Mouse (Mus musculus): ENCODE results near the gene Wfikkn1. TPM values are rescaled to one million over a fixed set of nuclear protein-coding genes. Genes with fewer than 3 reads are reported as not detected.

Gene Wfikkn1
- polyA plus RNA-seq, 1 experiment from 2014 or later: 0.47 TPM

GRCm38 (mm10) chr17:25828223-25828594, 52.4 kb downstream of the Wfikkn1 start:
- no peak for DNase-seq (ENCODE audit: low spot score)
- Histone ChIP-seq H3K4me3 (ENCODE audit: low read depth, low read length) (peak overlapping the region; percentile 61), H3K4me1 (ENCODE audit: control insufficient read depth, insufficient read depth, low read length) (peaks cover 35% of the 10 kb centered on the region), H3K9ac (ENCODE audit: low read length) (peak overlapping the region; percentile 88), H3K4me2 (ENCODE audit: low read length) (peak overlapping the region; percentile 89), H3K36me3 (ENCODE audit: control insufficient read depth, insufficient read depth, low read length) (peaks cover 50% of the 10 kb centered on the region), H3K27me3 (replicated peaks; ENCODE audit: control insufficient read depth, insufficient read depth, low read length) (no peaks in the 10 kb centered on the region), H3K9me3 (replicated peaks; ENCODE audit: control insufficient read depth, low read length) (no peaks in the 10 kb centered on the region), H3K27ac (ENCODE audit: low read depth, low read length) (peak overlapping the region; percentile 92; the same call in 1 of the 2 replicates)
- no peak for ATAC-seq
- 83% methylated on average over 8 of the region's 8 CpGs for WGBS

Small RNAs within 50 kb of the gene (microRNA-seq; reads per million reads assigned to microRNA genes)
- 0.40 reads per million for gene Mir3082

Other genes starting within 250 kb of the Wfikkn1 start
- 2.7 and 7.8 TPM in 2 replicates for gene Gng13, start 163.7 kb downstream of the Wfikkn1 start, polyA plus RNA-seq (2014; fragmentation: Nextera tagmentation; extraction: Ambion mirVana)
- gene Chtf18, start 153.4 kb downstream of the Wfikkn1 start, polyA plus RNA-seq (2014; fragmentation: Nextera tagmentation; extraction: Ambion mirVana): 7.1 and 8.6 TPM in 2 replicates
- 26.6 and 28.9 TPM in 2 replicates for gene Rpusd1, start 153.2 kb downstream of the Wfikkn1 start, polyA plus RNA-seq (2014; fragmentation: Nextera tagmentation; extraction: Ambion mirVana)
- not detected in 2 replicates for gene Mslnl, start 144.8 kb downstream of the Wfikkn1 start, polyA plus RNA-seq (2014; fragmentation: Nextera tagmentation; extraction: Ambion mirVana)
- gene Msln, start 126.5 kb downstream of the Wfikkn1 start, polyA plus RNA-seq (2014; fragmentation: Nextera tagmentation; extraction: Ambion mirVana): 0.14 and 0.48 TPM in 2 replicates
- 30.2 and 32.0 TPM in 2 replicates for gene Narfl, start 107.1 kb downstream of the Wfikkn1 start, polyA plus RNA-seq (2014; fragmentation: Nextera tagmentation; extraction: Ambion mirVana)
- 106 and 130 TPM in 2 replicates for gene Haghl, start 95.2 kb downstream of the Wfikkn1 start, polyA plus RNA-seq (2014; fragmentation: Nextera tagmentation; extraction: Ambion mirVana)
- 0.14 TPM in 1 of 2 replicates, not detected in the other for gene Ccdc78, start 94.3 kb downstream of the Wfikkn1 start, polyA plus RNA-seq (2014; fragmentation: Nextera tagmentation; extraction: Ambion mirVana)
- gene Fam173a, start 88.0 kb downstream of the Wfikkn1 start, polyA plus RNA-seq (2014; fragmentation: Nextera tagmentation; extraction: Ambion mirVana): 72.6 and 82.3 TPM in 2 replicates
- gene AC134908.4, start 85.2 kb downstream of the Wfikkn1 start, polyA plus RNA-seq (2014; fragmentation: Nextera tagmentation; extraction: Ambion mirVana): 0.57 and 0.88 TPM in 2 replicates
- gene Metrn, start 83.7 kb downstream of the Wfikkn1 start, polyA plus RNA-seq (2014; fragmentation: Nextera tagmentation; extraction: Ambion mirVana): 8.4 and 9.8 TPM in 2 replicates
- gene Fbxl16, start 71.8 kb downstream of the Wfikkn1 start, polyA plus RNA-seq (2014; fragmentation: Nextera tagmentation; extraction: Ambion mirVana): 14.0 and 17.6 TPM in 2 replicates
- 33.3 and 37.4 TPM in 2 replicates for gene Wdr24, start 57.2 kb downstream of the Wfikkn1 start, polyA plus RNA-seq (2014; fragmentation: Nextera tagmentation; extraction: Ambion mirVana)
- 56.6 and 56.9 TPM in 2 replicates for gene Jmjd8, start 52.0 kb downstream of the Wfikkn1 start, polyA plus RNA-seq (2014; fragmentation: Nextera tagmentation; extraction: Ambion mirVana)
- gene Stub1, start 47.5 kb downstream of the Wfikkn1 start, polyA plus RNA-seq (2014; fragmentation: Nextera tagmentation; extraction: Ambion mirVana): 315 and 322 TPM in 2 replicates
- gene Rhbdl1, start 43.6 kb downstream of the Wfikkn1 start, polyA plus RNA-seq (2014; fragmentation: Nextera tagmentation; extraction: Ambion mirVana): 33.6 and 35.4 TPM in 2 replicates
- 5.1 and 6.2 TPM in 2 replicates for gene Gm20683, start 39.1 kb downstream of the Wfikkn1 start, polyA plus RNA-seq (2014; fragmentation: Nextera tagmentation; extraction: Ambion mirVana)
- 9.6 and 11.3 TPM in 2 replicates for gene Rhot2, start 36.0 kb downstream of the Wfikkn1 start, polyA plus RNA-seq (2014; fragmentation: Nextera tagmentation; extraction: Ambion mirVana)
- 11.6 and 12.2 TPM in 2 replicates for gene Wdr90, start 19.4 kb downstream of the Wfikkn1 start, polyA plus RNA-seq (2014; fragmentation: Nextera tagmentation; extraction: Ambion mirVana)
- 15.9 and 17.0 TPM in 2 replicates for gene Mcrip2, start 12.1 kb downstream of the Wfikkn1 start, polyA plus RNA-seq (2014; fragmentation: Nextera tagmentation; extraction: Ambion mirVana)
- gene Mettl26, start 5.8 kb downstream of the Wfikkn1 start, polyA plus RNA-seq (2014; fragmentation: Nextera tagmentation; extraction: Ambion mirVana): 60.5 and 66.0 TPM in 2 replicates
- 31.6 and 33.3 TPM in 2 replicates for gene Rab40c, start 38.9 kb upstream of the Wfikkn1 start, polyA plus RNA-seq (2014; fragmentation: Nextera tagmentation; extraction: Ambion mirVana)
- 49.5 and 52.6 TPM in 2 replicates for gene Pigq, start 64.1 kb upstream of the Wfikkn1 start, polyA plus RNA-seq (2014; fragmentation: Nextera tagmentation; extraction: Ambion mirVana)
- not detected in 2 replicates for gene Nhlrc4, start 64.1 kb upstream of the Wfikkn1 start, polyA plus RNA-seq (2014; fragmentation: Nextera tagmentation; extraction: Ambion mirVana)
- gene A930017K11Rik, start 71.7 kb upstream of the Wfikkn1 start, polyA plus RNA-seq (2014; fragmentation: Nextera tagmentation; extraction: Ambion mirVana): 0.18 TPM in 1 of 2 replicates, not detected in the other
- 17.0 and 20.3 TPM in 2 replicates for gene Capn15, start 104.9 kb upstream of the Wfikkn1 start, polyA plus RNA-seq (2014; fragmentation: Nextera tagmentation; extraction: Ambion mirVana)
- gene Rab11fip3, start 188.7 kb upstream of the Wfikkn1 start, polyA plus RNA-seq (2014; fragmentation: Nextera tagmentation; extraction: Ambion mirVana): 15.2 and 20.5 TPM in 2 replicates
- gene Decr2, start 209.5 kb upstream of the Wfikkn1 start, polyA plus RNA-seq (2014; fragmentation: Nextera tagmentation; extraction: Ambion mirVana): 13.6 and 14.4 TPM in 2 replicates
- gene Nme4, start 214.7 kb upstream of the Wfikkn1 start, polyA plus RNA-seq (2014; fragmentation: Nextera tagmentation; extraction: Ambion mirVana): 31.3 and 40.0 TPM in 2 replicates
- gene Tmem8, start 232.4 kb upstream of the Wfikkn1 start, polyA plus RNA-seq (2014; fragmentation: Nextera tagmentation; extraction: Ambion mirVana): 1.5 and 1.9 TPM in 2 replicates
- 242 and 250 TPM in 2 replicates for gene Mrpl28, start 242.6 kb upstream of the Wfikkn1 start, polyA plus RNA-seq (2014; fragmentation: Nextera tagmentation; extraction: Ambion mirVana)